Mouse (Mus musculus) Patski (cell line): ENCODE results near the gene Mansc1. TPM values are rescaled to one million over a fixed set of nuclear protein-coding genes. Genes with fewer than 3 reads are reported as not detected.

Source experiments
- ATAC-seq: fragments of 100-300 bp; one replicate; pipeline ENCODE4 v1.8.0; 2021
- CTCF ChIA-PET: fragments of 350-600 bp; sonication (Branson Sonifier 250); formaldehyde crosslinking; loops from one replicate; lab custom pipeline; 2022; ENCODE audit warnings: inconsistent platforms; lab: Charles Lee
- POLR2A ChIA-PET: fragments of 350-600 bp; sonication (Branson Sonifier 250); formaldehyde crosslinking; loops from one replicate; lab custom pipeline; 2022; ENCODE audit warnings: antibody characterized with exemption, inconsistent platforms; lab: Charles Lee
- DNase-seq: peaks from one replicate; pipeline ENCODE4 v3.0.0-alpha.2; 2011; ENCODE audit warnings: low read depth, low spot score
- H3K27me3 ChIP-seq: fragments of 371-371 bp; one replicate; pipeline ENCODE4 v1.5.1; 2021
- CTCF ChIP-seq: fragments of 100-300 bp; IDR thresholded peaks from one replicate; pipeline ENCODE4 v1.5.1; 2021
- in situ Hi-C: fragments of 300-500 bp; cut with MboI; formaldehyde crosslinking; loops from 3 replicates; pipeline ENCODE4 v1.11.1; 2018; ENCODE audit warnings: low pct_unique_long_range_greater_than_20kb, mixed read lengths
- polyA plus RNA-seq: library from polyadenylated mRNA; unstranded; gene quantifications from one replicate; pipeline ENCODE4 v1.2.3, GENCODE M21; 2021

Gene Mansc1
- polyA plus RNA-seq, 1 experiment from 2014 or later = not detected

DNA sequence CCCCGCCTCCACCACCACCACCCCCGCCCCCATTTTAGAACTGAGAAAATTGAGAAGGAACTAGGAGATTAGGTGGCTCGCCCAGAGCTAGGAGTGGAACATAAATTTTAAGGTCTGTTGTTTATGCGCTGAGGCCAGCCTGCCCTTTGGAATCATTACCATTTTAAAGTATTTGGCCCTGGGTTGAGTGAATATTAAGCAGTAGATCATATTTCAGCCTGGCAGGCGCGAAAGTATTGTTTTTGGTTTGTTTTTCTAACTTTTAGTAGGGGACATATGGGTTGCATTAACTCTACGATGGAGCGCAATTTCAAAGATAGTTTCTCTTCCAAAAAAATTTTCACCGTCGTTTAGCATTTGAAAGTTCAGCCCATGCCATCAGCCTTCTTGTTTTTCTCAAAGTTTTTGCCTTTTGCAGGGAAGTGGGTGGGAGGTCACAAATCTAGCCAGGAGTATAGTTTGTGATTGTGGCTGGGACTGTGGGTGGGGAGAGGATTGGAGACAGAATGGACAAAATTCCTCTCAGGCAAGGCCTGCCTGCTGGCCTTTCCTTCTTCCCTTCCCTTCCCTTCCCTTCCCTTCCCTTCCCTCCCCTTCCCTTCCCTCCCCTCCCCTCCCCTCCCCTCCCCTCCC, 29.8 kb downstream of the Mansc1 start:
- no peaks in the 10 kb centered on the region for H3K27me3 ChIP-seq
- in situ Hi-C loops = loop anchor here (10.0 to 25.0 kb wide), 2 partner anchors 340 to 638 kb away; no protein-coding TSS in a partner anchor
- no peak for TF ChIP-seq CTCF
- ATAC-seq (no peak), DNase-seq (no peak)
- CTCF ChIA-PET = interaction anchor here (1.2 kb wide), 1 partner anchor 8 kb away, joined by 4 read pairs; no protein-coding TSS in a partner anchor
- POLR2A ChIA-PET = no interaction called here

DNA sequence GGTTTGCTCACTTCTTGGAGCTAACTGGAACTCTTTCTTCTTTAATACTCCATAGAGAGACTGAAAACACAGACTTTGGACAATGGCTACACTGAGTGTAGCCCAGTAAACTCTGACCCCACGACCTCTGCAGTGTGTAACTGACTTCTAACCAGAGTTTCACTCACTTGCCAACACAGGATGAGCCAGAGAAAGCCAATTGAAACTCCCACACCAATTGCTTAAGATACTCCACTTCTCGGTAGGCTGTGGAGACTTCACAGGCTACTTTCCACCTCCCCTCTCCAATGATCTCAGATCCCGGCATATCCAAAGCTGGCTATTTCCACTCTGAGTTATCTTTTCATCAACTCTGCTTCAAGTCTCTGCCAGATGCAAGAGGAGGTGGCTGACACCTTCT, 30.5 kb downstream of the Mansc1 start:
- no peak for DNase-seq
- ATAC-seq = no peak
- no peaks in the 10 kb centered on the region for H3K27me3 ChIP-seq
- in situ Hi-C loops = loop anchor here (10.0 to 25.0 kb wide), 2 partner anchors 339 to 637 kb away; no protein-coding TSS in a partner anchor
- TF ChIP-seq CTCF = no peak
- ChIA-PET CTCF (interaction anchor here (1.2 kb wide), 1 partner anchor 9 kb away, joined by 4 read pairs; no protein-coding TSS in a partner anchor), POLR2A (no interaction called here)

DNA sequence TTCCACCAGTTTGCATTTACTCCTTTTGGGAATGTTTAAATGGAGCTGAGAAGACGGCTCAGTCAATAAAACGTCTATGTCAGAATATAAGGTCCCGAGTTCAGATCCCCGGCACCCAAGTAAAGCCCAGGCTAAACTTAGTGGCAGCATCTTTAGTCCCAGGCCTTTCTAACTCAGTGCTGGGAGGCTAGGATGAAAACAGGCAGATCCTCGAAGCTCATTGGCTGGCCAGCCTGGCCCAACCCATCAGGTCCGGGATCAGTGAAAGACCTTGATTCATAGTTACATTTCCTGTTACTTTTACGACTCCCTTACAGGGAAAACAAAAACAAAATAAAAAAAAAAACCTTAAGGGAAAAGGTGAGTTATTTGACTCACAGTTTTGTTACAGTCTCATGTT, 31.2 kb downstream of the Mansc1 start:
- no peak for TF ChIP-seq CTCF
- no peaks in the 10 kb centered on the region for H3K27me3 ChIP-seq
- in situ Hi-C loops = loop anchor here (10.0 to 25.0 kb wide), 2 partner anchors 339 to 636 kb away; no protein-coding TSS in a partner anchor
- ChIA-PET POLR2A (interaction anchor here (0.8 kb wide), 1 partner anchor 14 kb away, joined by 3 read pairs; no protein-coding TSS in a partner anchor), CTCF (interaction anchor here (1.2 kb wide), 1 partner anchor 10 kb away, joined by 4 read pairs; no protein-coding TSS in a partner anchor)
- DNase-seq (no peak), ATAC-seq (no peak)

DNA sequence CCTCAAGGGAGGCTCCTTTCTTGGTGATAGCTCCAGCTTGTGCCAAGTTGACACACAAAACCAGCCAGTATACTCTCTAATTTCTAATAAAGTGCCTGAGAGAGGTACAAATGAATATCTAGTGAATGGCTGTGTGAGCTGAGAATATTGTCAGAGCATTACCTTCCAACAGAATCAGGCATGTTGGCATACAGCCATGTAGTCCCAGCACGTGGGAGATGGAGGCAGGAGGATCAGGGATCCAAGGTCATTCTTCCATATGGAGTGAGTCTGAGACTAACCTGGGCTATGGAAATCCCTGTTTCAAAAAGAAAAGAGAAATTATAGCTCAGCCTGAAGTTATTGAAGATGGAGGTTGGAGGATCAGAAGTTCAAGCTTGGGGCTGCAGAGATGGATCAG, 33.0 kb downstream of the Mansc1 start:
- in situ Hi-C loops = no loop called here
- ChIA-PET POLR2A (no interaction called here), CTCF (interaction anchor here (0.8 to 2.6 kb wide), 2 partner anchors 8 to 16 kb away, joined by 3 to 11 read pairs; no protein-coding TSS in a partner anchor)
- ATAC-seq = no peak
- DNase-seq = no peak
- H3K27me3 ChIP-seq = no peaks in the 10 kb centered on the region
- TF ChIP-seq CTCF = no peak

DNA sequence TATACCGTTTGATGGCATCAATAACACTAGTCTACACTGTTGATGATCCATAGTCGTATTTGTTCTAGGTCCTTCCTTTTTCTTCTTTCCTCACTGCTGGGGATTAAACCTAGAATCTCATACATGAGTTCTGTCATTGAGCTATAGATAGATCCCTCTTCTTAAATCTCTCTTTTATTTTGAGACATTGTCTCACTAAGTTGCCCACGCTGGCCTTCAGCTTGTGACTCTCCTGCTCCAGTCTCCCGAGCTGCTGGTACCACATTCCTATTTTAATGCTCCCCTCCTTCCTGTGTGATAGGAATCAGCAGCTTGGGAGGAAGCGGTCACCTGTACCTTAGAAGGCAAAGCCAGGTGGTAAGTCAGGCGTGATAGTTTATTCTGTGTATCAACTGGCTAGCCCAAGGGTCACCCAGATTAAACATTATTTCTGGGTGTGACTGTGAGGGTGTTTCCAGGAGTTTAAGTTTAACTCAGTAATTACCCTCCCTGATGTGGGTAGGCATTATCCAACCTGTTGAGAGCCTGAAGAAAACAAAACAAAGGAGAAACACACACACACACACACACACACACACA, 34.5 kb downstream of the Mansc1 start:
- CTCF ChIA-PET = interaction anchor here (2.6 kb wide), 1 partner anchor 10 kb away, joined by 11 read pairs; no protein-coding TSS in a partner anchor
- no peak for DNase-seq
- TF ChIP-seq CTCF = no peak
- ATAC-seq = no peak
- POLR2A ChIA-PET = no interaction called here
- in situ Hi-C loops = no loop called here
- no peaks in the 10 kb centered on the region for H3K27me3 ChIP-seq

DNA sequence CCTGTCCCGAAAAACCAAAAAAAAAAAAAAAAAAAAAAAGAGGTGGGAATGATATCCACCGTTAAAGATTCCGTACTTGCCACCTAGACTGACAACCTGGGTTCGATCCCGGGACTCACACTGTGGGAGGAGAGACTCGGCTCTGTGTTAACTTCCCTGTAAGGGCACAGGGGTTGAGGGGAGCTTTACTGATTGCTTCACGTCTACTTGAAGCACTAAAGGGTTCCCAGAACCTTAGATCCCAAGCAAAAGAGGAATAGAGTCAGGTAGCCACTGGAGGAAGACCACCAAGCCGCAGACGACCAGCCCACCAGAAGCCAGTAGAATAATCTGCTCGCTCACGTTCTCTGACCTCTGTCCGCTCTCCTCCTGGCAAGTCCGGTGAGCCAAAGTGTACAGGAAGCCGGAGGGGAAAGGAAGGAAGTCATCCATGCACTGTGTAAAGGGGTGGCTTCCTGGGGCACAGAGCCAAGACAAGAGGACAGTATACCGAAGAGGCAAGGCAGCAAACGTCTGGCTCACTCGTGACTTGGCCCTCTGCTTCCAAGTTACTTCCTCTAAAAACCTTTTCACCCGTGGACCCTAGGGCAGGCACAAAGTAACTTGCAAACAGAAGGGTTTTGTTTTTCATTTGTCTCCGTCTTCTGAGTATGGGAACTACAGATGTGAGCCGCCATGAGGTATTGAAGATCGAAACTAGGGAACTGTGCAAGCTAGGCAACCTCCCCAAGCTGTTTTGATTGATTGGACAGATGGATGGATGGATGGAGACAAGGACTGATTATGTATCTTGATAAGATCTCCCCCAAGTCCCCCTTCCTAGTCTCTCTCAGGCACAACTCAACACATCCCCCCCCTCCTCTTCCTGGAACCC, 37.5 kb downstream of the Mansc1 start:
- ChIA-PET POLR2A (no interaction called here), CTCF (interaction anchor here (1.4 kb wide), 1 partner anchor 20 kb away, joined by 3 read pairs; no protein-coding TSS in a partner anchor)
- no peak for TF ChIP-seq CTCF
- H3K27me3 ChIP-seq = no peaks in the 10 kb centered on the region
- DNase-seq (no peak), ATAC-seq (no peak)
- in situ Hi-C loops = no loop called here

DNA sequence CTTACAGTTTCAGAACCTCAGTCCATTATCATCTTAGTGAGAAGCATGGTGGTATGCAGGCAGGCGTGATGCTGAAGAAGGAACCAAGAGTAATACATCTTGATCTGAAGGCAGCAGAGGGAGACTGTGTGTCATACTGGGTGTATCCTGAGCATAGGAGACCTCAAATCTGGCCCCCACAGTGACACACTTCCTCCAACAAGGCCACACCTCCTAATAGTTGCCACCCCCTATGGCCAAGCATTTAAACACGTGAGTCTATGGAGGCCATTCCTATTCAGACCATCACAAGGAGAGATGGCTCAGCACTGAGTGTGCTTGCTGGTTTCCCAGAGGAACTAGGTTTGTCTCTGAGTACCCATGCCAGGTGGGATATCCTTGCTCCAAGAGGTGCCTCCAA, 40.7 kb downstream of the Mansc1 start:
- H3K27me3 ChIP-seq = no peaks in the 10 kb centered on the region
- DNase-seq (no peak), ATAC-seq (no peak)
- in situ Hi-C loops = no loop called here
- ChIA-PET POLR2A (no interaction called here), CTCF (no interaction called here)
- TF ChIP-seq CTCF = no peak

DNA sequence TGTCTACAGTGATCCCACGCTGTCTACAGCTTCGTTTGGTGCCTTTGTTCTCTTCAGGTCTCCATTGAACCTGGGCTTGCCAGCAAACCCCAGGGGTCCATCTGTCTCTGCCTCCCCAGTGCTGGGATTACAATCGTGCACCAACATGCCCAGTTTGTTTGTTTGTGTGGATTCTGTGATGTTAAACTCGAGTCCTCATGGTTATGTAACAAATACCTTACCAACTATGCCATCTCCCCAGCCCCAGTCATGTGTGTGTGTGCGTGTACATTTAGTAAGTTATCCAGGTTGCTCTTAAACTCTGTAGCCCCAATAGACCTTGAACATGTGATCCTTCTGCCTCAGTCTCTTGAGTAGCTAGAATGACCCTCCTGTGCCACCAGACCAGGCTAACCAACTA, 46.0 kb downstream of the Mansc1 start:
- ATAC-seq = no peak
- H3K27me3 ChIP-seq = peaks cover 4% of the 10 kb centered on the region
- no peak for TF ChIP-seq CTCF
- ChIA-PET POLR2A (no interaction called here), CTCF (interaction anchor here (0.6 kb wide), 1 partner anchor 446 kb away, joined by 3 read pairs; no protein-coding TSS in a partner anchor)
- DNase-seq = no peak
- in situ Hi-C loops = no loop called here

DNA sequence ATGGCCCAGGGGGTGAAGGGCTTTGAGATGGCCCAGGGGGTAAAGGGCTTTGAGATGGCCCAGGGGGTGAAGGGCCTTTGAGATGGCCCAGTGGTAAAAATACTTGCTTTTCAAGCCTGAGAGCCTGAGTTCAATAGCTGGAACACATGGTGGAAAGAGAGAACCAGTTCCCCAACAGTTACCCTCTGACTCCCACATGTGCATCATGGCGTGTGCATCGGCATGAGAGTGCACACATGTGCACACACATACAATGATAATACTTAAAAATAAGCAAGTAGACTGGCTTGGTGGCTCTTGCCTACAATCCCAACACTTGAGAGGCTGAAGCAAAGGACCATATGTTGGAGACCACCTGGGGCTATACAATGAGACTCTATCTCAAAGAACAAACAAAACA, 47.7 kb downstream of the Mansc1 start:
- CTCF ChIA-PET = no interaction called here
- DNase-seq = no peak
- TF ChIP-seq CTCF = no peak
- no peak for ATAC-seq
- in situ Hi-C loops = no loop called here
- POLR2A ChIA-PET = interaction anchor here (0.7 kb wide), 1 partner anchor 17 kb away, joined by 3 read pairs; no protein-coding TSS in a partner anchor
- H3K27me3 ChIP-seq = peaks cover 4% of the 10 kb centered on the region

DNA sequence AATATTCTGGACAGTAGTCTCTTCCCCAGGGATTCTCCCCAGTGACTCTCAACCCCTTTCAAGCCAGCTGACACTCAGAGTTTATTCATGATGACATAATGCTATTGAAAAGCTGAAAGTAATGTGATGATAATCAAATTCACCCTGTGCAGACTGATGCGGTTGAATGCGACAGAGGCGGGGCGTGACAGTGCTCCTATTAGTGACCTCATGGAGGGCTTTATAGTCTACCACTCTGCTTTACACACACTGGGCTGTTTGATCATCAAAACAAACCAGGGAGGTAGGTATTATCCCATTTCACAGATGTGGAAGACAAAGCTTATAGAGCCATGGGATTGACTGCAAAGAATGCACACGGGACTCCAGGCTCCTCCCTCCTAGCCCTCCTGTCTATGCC, 50.2 kb downstream of the Mansc1 start:
- in situ Hi-C loops = no loop called here
- ATAC-seq (no peak), DNase-seq (no peak)
- POLR2A ChIA-PET = interaction anchor here (0.7 kb wide), 1 partner anchor 193 kb away, joined by 3 read pairs; no protein-coding TSS in a partner anchor
- CTCF ChIA-PET = no interaction called here
- TF ChIP-seq CTCF = no peak
- peaks cover 4% of the 10 kb centered on the region for H3K27me3 ChIP-seq
